Mouse (Mus musculus) activated CD4-positive, CD25-positive, alpha-beta regulatory T cell, adult 4 months (primary cell): ENCODE results near the gene L3mbtl4. TPM values are rescaled to one million over a fixed set of nuclear protein-coding genes. Genes with fewer than 3 reads are reported as not detected.

Source experiments
- ATAC-seq: one replicate; pipeline ENCODE4 v1.8.0; 2017
- polyA plus RNA-seq, 2 experiments: library from polyadenylated mRNA; unstranded; fragments of 100-300 nt; shearing (Covaris generic); gene quantifications; one replicate each; pipeline ENCODE4 v1.2.1; 2017

Gene L3mbtl4
- polyA plus RNA-seq: not detected

GRCm38 (mm10) chr17:68273527-68273926, at the start of gene L3mbtl4:
TSS of gene L3mbtl4 (plus strand) at chr17:68273797.
- ATAC-seq: no peak

GRCm38 (mm10) chr17:68230484-68230883, 43.1 kb upstream of the L3mbtl4 start:
- no peak for ATAC-seq

GRCm38 (mm10) chr17:68235380-68235779, 38.2 kb upstream of the L3mbtl4 start:
- no peak for ATAC-seq

GRCm38 (mm10) chr17:68236992-68237391, 36.6 kb upstream of the L3mbtl4 start:
- no peak for ATAC-seq

GRCm38 (mm10) chr17:68240171-68240570, 33.4 kb upstream of the L3mbtl4 start:
- ATAC-seq: no peak

GRCm38 (mm10) chr17:68264835-68265557, 8.6 kb upstream of the L3mbtl4 start:
- no peak for ATAC-seq

- ATAC-seq: no peak
Observed at GRCm38 (mm10) chr17:68273954-68274353, 357 bp downstream of the L3mbtl4 start.

- ATAC-seq: no peak
Observed at GRCm38 (mm10) chr17:68275138-68275537, 1.5 kb downstream of the L3mbtl4 start.

- no peak for ATAC-seq
Observed at GRCm38 (mm10) chr17:68280915-68281314, 7.3 kb downstream of the L3mbtl4 start.

- ATAC-seq: no peak
Observed at GRCm38 (mm10) chr17:68285119-68285782, 11.7 kb downstream of the L3mbtl4 start.

- no peak for ATAC-seq
Observed at GRCm38 (mm10) chr17:68288094-68288493, 14.5 kb downstream of the L3mbtl4 start.

GRCm38 (mm10) chr17:68288699-68289098, 15.1 kb downstream of the L3mbtl4 start:
- no peak for ATAC-seq

GRCm38 (mm10) chr17:68291713-68292364, 18.2 kb downstream of the L3mbtl4 start:
- ATAC-seq: no peak

- ATAC-seq: no peak
Observed at GRCm38 (mm10) chr17:68308381-68308780, 34.8 kb downstream of the L3mbtl4 start.

- no peak for ATAC-seq
Observed at GRCm38 (mm10) chr17:68312286-68312927, 38.8 kb downstream of the L3mbtl4 start.

GRCm38 (mm10) chr17:68320940-68321339, 47.3 kb downstream of the L3mbtl4 start:
- no peak for ATAC-seq

GRCm38 (mm10) chr17:68322607-68323006, 49.0 kb downstream of the L3mbtl4 start:
- no peak for ATAC-seq

- no peak for ATAC-seq
Observed at GRCm38 (mm10) chr17:68332225-68332624, 58.6 kb downstream of the L3mbtl4 start.

GRCm38 (mm10) chr17:68333382-68333781, 59.8 kb downstream of the L3mbtl4 start:
- ATAC-seq: no peak

- ATAC-seq: no peak
Observed at GRCm38 (mm10) chr17:68338917-68339553, 65.4 kb downstream of the L3mbtl4 start.

- ATAC-seq: no peak
Observed at GRCm38 (mm10) chr17:68357687-68358086, 84.1 kb downstream of the L3mbtl4 start.

- ATAC-seq: no peak
Observed at GRCm38 (mm10) chr17:68371101-68371500, 97.5 kb downstream of the L3mbtl4 start.

- ATAC-seq: no peak
Observed at GRCm38 (mm10) chr17:68388481-68388880, 114.9 kb downstream of the L3mbtl4 start.
